ENCODE assay signal across 8 mouse cellular contexts in the genomic region with DNA sequence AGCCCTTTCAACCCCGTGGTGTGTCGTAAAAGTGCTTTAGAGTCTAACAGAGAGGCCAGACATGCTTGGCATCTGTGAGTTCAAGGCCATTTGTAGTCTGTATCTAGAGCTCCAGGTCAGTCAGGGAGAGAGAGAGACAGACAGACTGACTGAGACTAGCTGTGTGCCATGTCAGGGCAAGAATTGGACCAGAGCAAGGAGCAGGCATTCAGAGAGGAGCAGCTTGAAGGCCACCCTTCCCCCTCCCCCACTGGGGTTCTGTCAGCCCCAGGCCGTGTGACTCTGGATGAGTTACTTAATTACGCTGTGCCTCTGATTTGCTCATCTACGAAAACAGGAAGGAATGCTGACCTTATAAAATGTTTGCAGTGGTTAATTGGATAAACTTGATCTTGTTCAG. TPM values are rescaled to one million over a fixed set of nuclear protein-coding genes. Genes with fewer than 3 reads are reported as not detected.
DNase-seq lines count a peak whose midpoint lies in the region; ATAC-seq and TF ChIP-seq lines count a peak whose summit lies in the region.

No protein-coding gene starts in this region.

- no peak for ATAC-seq in heart, embryonic 12.5 days (ENCODE audit: insufficient number of reproducible peaks, low FRiP score)
- ATAC-seq in forebrain, embryonic 15.5 days (replicated peaks) = no peak

- H3K4me3 ChIP-seq in heart, embryonic 12.5 days = no peak overlapping the region
- H3K4me3 ChIP-seq in ES-Bruce4 (ENCODE audit: low read depth, low read length) = no peak overlapping the region
- no peak overlapping the region for H3K4me3 ChIP-seq in forebrain, embryonic 15.5 days
- H3K4me3 ChIP-seq in macrophage (ENCODE audit: inconsistent target) = no peak overlapping the region

- H3K79me2 ChIP-seq in macrophage (ENCODE audit: inconsistent target) = peaks cover 83% of the 10 kb centered on the region

- no peaks in the 10 kb centered on the region for H3K27me3 ChIP-seq in heart, embryonic 12.5 days (replicated peaks)
- H3K27me3 ChIP-seq in ES-Bruce4 (ENCODE audit: control insufficient read depth, insufficient read depth, low read length, poor library complexity, severe bottlenecking) = no peaks in the 10 kb centered on the region
- H3K27me3 ChIP-seq in forebrain, embryonic 15.5 days = no peaks in the 10 kb centered on the region

- 60% methylated on average over 5 of the region's 5 CpGs for WGBS in heart, embryonic 12.5 days
- 48% methylated on average over 5 of the region's 5 CpGs for WGBS in forebrain, embryonic 15.5 days
- WGBS in macrophage (ENCODE audit: missing documents) = 37% methylated on average over 5 of the region's 5 CpGs

- peaks cover 5% of the 10 kb centered on the region; the same call in 1 of the 2 replicates for H3K36me3 ChIP-seq in heart, embryonic 12.5 days
- H3K36me3 ChIP-seq in ES-Bruce4 (ENCODE audit: control insufficient read depth, insufficient read depth, low read length, poor library complexity, severe bottlenecking) = no peaks in the 10 kb centered on the region
- peaks cover 2% of the 10 kb centered on the region; the same call in 1 of the 2 replicates for H3K36me3 ChIP-seq in forebrain, embryonic 15.5 days
- no peaks in the 10 kb centered on the region for H3K36me3 ChIP-seq in macrophage (ENCODE audit: inconsistent target)

- H3K4me1 ChIP-seq in heart, embryonic 12.5 days (replicated peaks) = peaks cover 81% of the 10 kb centered on the region
- H3K4me1 ChIP-seq in ES-Bruce4 (ENCODE audit: control insufficient read depth, insufficient read depth, low read length) = peaks cover 32% of the 10 kb centered on the region
- peaks cover 49% of the 10 kb centered on the region for H3K4me1 ChIP-seq in forebrain, embryonic 15.5 days

- 0 out of 2 replicates have a peak overlapping the region, but pooled peaks have one; percentile 31 for H3K27ac ChIP-seq in heart, embryonic 12.5 days (ENCODE audit: poor library complexity, severe bottlenecking)
- H3K27ac ChIP-seq in ES-Bruce4 (ENCODE audit: insufficient read depth, low read length) (no peak overlapping the region), macrophage (peak overlapping the region; percentile 80)
- H3K27ac ChIP-seq in forebrain, embryonic 15.5 days (replicated peaks) = peak overlapping the region; percentile 72

- H3K9ac ChIP-seq in heart, embryonic 12.5 days = no peak overlapping the region
- H3K9ac ChIP-seq in ES-Bruce4 (ENCODE audit: low read depth, poor library complexity, severe bottlenecking) = no peak overlapping the region
- H3K9ac ChIP-seq in forebrain, embryonic 15.5 days (replicated peaks) = no peak overlapping the region

- TF ChIP-seq EP300 in ES-Bruce4 (IDR thresholded peaks at IDR 0.05; ENCODE audit: insufficient read depth, low read depth, low read length) = 0 out of 2 replicates have a peak, but pooled peaks have one; percentile 19

- no peak for TF ChIP-seq POLR2A in ES-Bruce4 (IDR thresholded peaks at IDR 0.05; ENCODE audit: insufficient read depth, low read length)

- H3K9me3 ChIP-seq in heart, embryonic 12.5 days (replicated peaks) = no peaks in the 10 kb centered on the region
- no peaks in the 10 kb centered on the region for H3K9me3 ChIP-seq in ES-Bruce4 (replicated peaks; ENCODE audit: control insufficient read depth, insufficient read depth, low read length, poor library complexity, severe bottlenecking)
- no peaks in the 10 kb centered on the region for H3K9me3 ChIP-seq in forebrain, embryonic 15.5 days

- no peak overlapping the region for H3K4me2 ChIP-seq in heart, embryonic 12.5 days
- H3K4me2 ChIP-seq in forebrain, embryonic 15.5 days (replicated peaks) = no peak overlapping the region

- no peak for TF ChIP-seq CTCF in ES-Bruce4 (IDR thresholded peaks at IDR 0.05; ENCODE audit: low read depth, low read length)

- no peak for DNase-seq in heart, adult 9 months (ENCODE audit: low spot score in 2 of 2)
- no peak for DNase-seq in right cerebral cortex, adult 18-20 months
- DNase-seq in urinary bladder, postnatal 4 days (ENCODE audit: low spot score in 2 of 2) = no peak
- DNase-seq in thymus, postnatal 36 days = no peak

RNA-seq across cellular contexts. Expression of a gene that starts 26.0 kb away (rescaled TPM):
- polyA plus RNA-seq in heart, embryonic 12.5 days (2016; fragmentation: Nextera tagmentation; extraction: Ambion mirVana) = 120 and 123 TPM in 2 replicates
- polyA plus RNA-seq in ES-Bruce4 (2011; ENCODE audit: insufficient read depth, insufficient read length, low read depth, missing spikeins) (33.5 and 40.5 TPM in 2 replicates), macrophage (2018) (80.9 to 152 TPM (median 147 TPM) in 3 replicates)
- polyA plus RNA-seq in forebrain, embryonic 15.5 days (2015; fragmentation: Nextera tagmentation; extraction: Ambion mirVana) = 120 and 130 TPM in 2 replicates
- total RNA-seq in macrophage (2018; cell fraction: chromatin; rRNA removed) = 100 to 1,000 TPM in 17 of 26 experiments, 10 to 100 TPM in 9; 46.5 to 229 (median 117) TPM
- 100 to 1,000 TPM; 104 to 201 (median 145) TPM for total RNA-seq in macrophage (2018; cell fraction: cytosol; rRNA removed)
- total RNA-seq in macrophage (2018; cell fraction: nucleus; rRNA removed) = 100 to 1,000 TPM in 17 of 26 experiments, 10 to 100 TPM in 9; 43.2 to 258 (median 124) TPM

RNA-seq across cellular contexts. Expression of a gene that starts 28.3 kb away (rescaled TPM):
- 1.9 and 2.4 TPM in 2 replicates for polyA plus RNA-seq in heart, embryonic 12.5 days (2016; fragmentation: Nextera tagmentation; extraction: Ambion mirVana)
- polyA plus RNA-seq in ES-Bruce4 (2011; ENCODE audit: insufficient read depth, insufficient read length, low read depth, missing spikeins) (10.3 and 11.6 TPM in 2 replicates), macrophage (2018) (8.6 to 16.6 TPM (median 14.0 TPM) in 3 replicates)
- polyA plus RNA-seq in forebrain, embryonic 15.5 days (2015; fragmentation: Nextera tagmentation; extraction: Ambion mirVana) = 2.1 and 2.4 TPM in 2 replicates
- 100 to 1,000 TPM in 12 of 26 experiments, 10 to 100 TPM in 13, 1 to 10 TPM in 1; 6.2 to 170 (median 78.6) TPM for total RNA-seq in macrophage (2018; cell fraction: chromatin; rRNA removed)
- total RNA-seq in macrophage (2018; cell fraction: cytosol; rRNA removed) = 10 to 100 TPM in 22 of 26 experiments, 1 to 10 TPM in 4; 7.3 to 21.7 (median 15.4) TPM
- 10 to 100 TPM in 23 of 26 experiments, 1 to 10 TPM in 3; 6.0 to 71.7 (median 37.9) TPM for total RNA-seq in macrophage (2018; cell fraction: nucleus; rRNA removed)

RNA-seq across cellular contexts. Expression of a gene that starts 58.0 kb away (rescaled TPM):
- polyA plus RNA-seq in heart, embryonic 12.5 days (2016; fragmentation: Nextera tagmentation; extraction: Ambion mirVana) = 22.9 and 26.0 TPM in 2 replicates
- polyA plus RNA-seq in ES-Bruce4 (2011; ENCODE audit: insufficient read depth, insufficient read length, low read depth, missing spikeins) (43.5 and 48.0 TPM in 2 replicates), macrophage (2018) (0.95 to 4.3 TPM (median 2.3 TPM) in 3 replicates)
- polyA plus RNA-seq in forebrain, embryonic 15.5 days (2015; fragmentation: Nextera tagmentation; extraction: Ambion mirVana) = 29.1 and 32.8 TPM in 2 replicates
- 1 to 10 TPM in 20 of 26 experiments, not detected in 6; 1.3 to 8.1 (median 3.5) TPM for total RNA-seq in macrophage (2018; cell fraction: chromatin; rRNA removed)
- total RNA-seq in macrophage (2018; cell fraction: cytosol; rRNA removed) = 1 to 10 TPM in 25 of 26 experiments, under 1 TPM in 1; 0.95 to 2.8 (median 1.6) TPM
- total RNA-seq in macrophage (2018; cell fraction: nucleus; rRNA removed) = 1 to 10 TPM in 23 of 26 experiments, under 1 TPM in 2, not detected in 1; 0.67 to 7.7 (median 1.9) TPM

RNA-seq across cellular contexts. Expression of a gene that starts 59.4 kb away (rescaled TPM):
- 3,437 and 3,612 TPM in 2 replicates for polyA plus RNA-seq in heart, embryonic 12.5 days (2016; fragmentation: Nextera tagmentation; extraction: Ambion mirVana)
- polyA plus RNA-seq in ES-Bruce4 (2011; ENCODE audit: insufficient read depth, insufficient read length, low read depth, missing spikeins) (2.2 and 4.1 TPM in 2 replicates), macrophage (2018) (not detected in 3 replicates)
- 0.45 and 1.3 TPM in 2 replicates for polyA plus RNA-seq in forebrain, embryonic 15.5 days (2015; fragmentation: Nextera tagmentation; extraction: Ambion mirVana)
- not detected for total RNA-seq in macrophage (2018; cell fraction: chromatin; rRNA removed)
- total RNA-seq in macrophage (2018; cell fraction: cytosol; rRNA removed) = not detected
- total RNA-seq in macrophage (2018; cell fraction: nucleus; rRNA removed) = not detected
